Mouse (Mus musculus) midbrain, embryonic 14.5 days (tissue): ENCODE data around the gene Dio1. TPM values are rescaled to one million over a fixed set of nuclear protein-coding genes. Genes with fewer than 3 reads are reported as not detected.
A peak's percentile ranks its signal among the peaks of the same experiment; 100 is the strongest.

ENCODE experiments used
- ATAC-seq: fragments of 200-750 bp; cut with Nextera tagmentation; 2 replicates; pipeline ENCODE4 v1.8.0; 2017; ENCODE audit warnings: moderate number of reproducible peaks, moderate library complexity; ENCODE audit not compliant: low FRiP score, low TSS enrichment
- DNase-seq: peaks from one replicate; pipeline ENCODE4 v3.0.0-alpha.2; 2015
- H3K27ac ChIP-seq: fragments of 300-500 bp; sonication (generic); replicated peaks from 2 replicates; pipeline ENCODE4 v1.5.1; 2014; ENCODE audit warnings: mild to moderate bottlenecking, low read depth, low read length, moderate library complexity
- H3K27me3 ChIP-seq: fragments of 300-500 bp; sonication (generic); 2 replicates; pipeline ENCODE4 v1.6.1; 2014; ENCODE audit warnings: low read length, control low read depth, mixed read lengths; ENCODE audit not compliant: control insufficient read depth, insufficient read depth
- H3K36me3 ChIP-seq: fragments of 300-500 bp; sonication (generic); 2 replicates; pipeline ENCODE4 v1.6.1; 2014; ENCODE audit warnings: low read length, control low read depth; ENCODE audit not compliant: control insufficient read depth, insufficient read depth
- H3K4me1 ChIP-seq: fragments of 300-500 bp; sonication (generic); 2 replicates; pipeline ENCODE4 v1.6.1; 2014; ENCODE audit warnings: mild to moderate bottlenecking, antibody characterized with exemption, low read length, control low read depth; ENCODE audit not compliant: control insufficient read depth, insufficient read depth
- H3K4me2 ChIP-seq: fragments of 300-500 bp; sonication (generic); 2 replicates; pipeline ENCODE4 v1.6.1; 2014; ENCODE audit warnings: mild to moderate bottlenecking, low read length, moderate library complexity
- H3K4me3 ChIP-seq: fragments of 300-500 bp; sonication (generic); replicated peaks from 2 replicates; pipeline ENCODE4 v1.5.1; 2014; ENCODE audit warnings: low read depth, low read length
- H3K9ac ChIP-seq: fragments of 300-500 bp; sonication (generic); replicated peaks from 2 replicates; pipeline ENCODE4 v1.6.1; 2014; ENCODE audit warnings: mild to moderate bottlenecking, low read length, moderate library complexity
- H3K9me3 ChIP-seq: fragments of 300-500 bp; sonication (generic); 2 replicates; pipeline ENCODE4 v1.6.1; 2016; ENCODE audit warnings: low read length, control low read depth, mixed read lengths; ENCODE audit not compliant: control insufficient read depth
- WGBS: fragments of 180-500 bp; shearing (Covaris S2); extraction: QIAGEN DNeasy Blood & Tissue Kit; methylation state at CpG from one replicate; pipeline ENCODE4 v1.1.7; 2014; 5-methylcytosine and 5-hydroxymethylcytosine counted together
- polyA plus RNA-seq: library from polyadenylated mRNA; unstranded; fragments of >200 nt; fragmentation: Nextera tagmentation; extraction: Ambion mirVana; gene quantifications from 2 replicates; pipeline ENCODE4 v1.2.1, GENCODE M21; 2014

Dio1 gene
- polyA plus RNA-seq, 1 experiment from 2014 or later = not detected

DNA sequence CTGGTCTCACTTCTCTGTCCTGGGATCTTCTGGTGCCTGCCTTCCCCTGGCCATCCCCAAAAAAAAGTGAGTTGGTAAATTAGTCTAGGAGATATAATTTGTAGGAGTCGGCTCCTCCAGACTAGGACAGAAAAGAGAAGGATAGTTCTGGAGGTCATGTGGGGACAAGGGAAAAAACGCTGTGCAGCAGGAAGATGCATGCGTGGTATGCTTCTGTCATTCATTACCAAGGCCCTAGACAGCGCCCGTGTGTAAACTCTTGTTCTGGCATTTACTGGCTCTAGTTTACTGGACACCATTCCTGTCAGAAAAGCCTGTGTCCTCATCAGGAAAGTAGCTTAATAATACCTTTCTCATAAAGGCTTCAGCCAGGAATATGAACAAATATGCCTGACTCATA, 32.5 kb downstream of the Dio1 start:
- Histone ChIP-seq H3K9me3 (no peaks in the 10 kb centered on the region), H3K4me3 (no peak overlapping the region), H3K9ac (no peak overlapping the region), H3K4me1 (peaks cover 9% of the 10 kb centered on the region; the same call in 1 of the 2 replicates), H3K27ac (no peak overlapping the region), H3K36me3 (peaks cover 5% of the 10 kb centered on the region; the same call in 1 of the 2 replicates), H3K4me2 (no peak overlapping the region), H3K27me3 (no peaks in the 10 kb centered on the region)
- no peak for ATAC-seq
- WGBS = 86% methylated on average over 5 of the region's 5 CpGs
- DNase-seq = no peak

DNA sequence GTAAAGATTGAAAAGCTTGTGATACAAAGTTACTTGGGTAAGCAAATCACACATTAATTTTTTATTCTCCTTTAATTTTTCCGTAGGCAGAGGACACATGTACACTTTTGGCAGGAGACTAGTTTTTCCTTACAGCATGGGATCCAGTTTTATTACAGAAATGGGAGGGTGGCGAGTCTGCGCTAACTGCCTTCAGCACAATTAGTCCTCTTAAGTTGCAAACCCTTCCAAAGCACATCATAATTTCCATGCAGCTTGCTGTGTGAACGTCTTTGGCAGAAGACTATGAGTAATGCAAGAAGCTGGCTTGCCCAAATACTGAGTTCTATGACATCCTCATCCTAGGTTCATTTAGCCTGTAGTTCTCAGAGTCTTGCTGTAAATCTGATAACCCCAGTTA, 33.3 kb downstream of the Dio1 start:
- Histone ChIP-seq H3K4me1 (peaks cover 7% of the 10 kb centered on the region; the same call in 1 of the 2 replicates), H3K9me3 (no peaks in the 10 kb centered on the region), H3K36me3 (peaks cover 5% of the 10 kb centered on the region; the same call in 1 of the 2 replicates), H3K4me3 (no peak overlapping the region), H3K27me3 (no peaks in the 10 kb centered on the region), H3K4me2 (no peak overlapping the region), H3K9ac (no peak overlapping the region), H3K27ac (no peak overlapping the region)
- no peak for DNase-seq
- ATAC-seq = no peak
- WGBS = 86% methylated on average over 4 of the region's 4 CpGs

DNA sequence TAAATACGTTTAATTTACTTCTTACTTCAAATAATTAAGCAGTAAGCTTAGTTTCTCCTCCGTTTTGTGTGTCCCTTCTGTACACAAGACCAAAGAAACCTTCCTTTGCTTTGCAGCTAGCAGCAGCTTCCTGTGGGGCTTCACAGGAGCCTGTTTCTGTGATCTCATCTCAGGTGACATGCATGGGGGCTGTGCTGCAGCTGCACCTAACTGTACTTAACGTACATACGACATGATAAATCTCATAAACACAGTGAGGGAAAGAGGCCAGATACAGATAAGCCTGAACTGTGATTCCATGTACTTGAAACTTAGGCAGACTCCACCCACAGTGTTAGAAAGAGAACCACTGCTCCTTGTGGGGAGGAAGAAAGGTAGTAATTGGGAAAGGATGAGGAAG, 47.0 kb downstream of the Dio1 start:
- Histone ChIP-seq H3K4me1 (no peaks in the 10 kb centered on the region), H3K27ac (no peak overlapping the region), H3K36me3 (0 out of 2 replicates have a peak, but pooled peaks cover 2% of the 10 kb centered on the region), H3K9ac (no peak overlapping the region), H3K4me3 (no peak overlapping the region), H3K9me3 (peaks cover 2% of the 10 kb centered on the region; the same call in 1 of the 2 replicates), H3K4me2 (no peak overlapping the region), H3K27me3 (no peaks in the 10 kb centered on the region)
- 78% methylated on average over 4 of the region's 4 CpGs for WGBS
- no peak for DNase-seq
- no peak for ATAC-seq

DNA sequence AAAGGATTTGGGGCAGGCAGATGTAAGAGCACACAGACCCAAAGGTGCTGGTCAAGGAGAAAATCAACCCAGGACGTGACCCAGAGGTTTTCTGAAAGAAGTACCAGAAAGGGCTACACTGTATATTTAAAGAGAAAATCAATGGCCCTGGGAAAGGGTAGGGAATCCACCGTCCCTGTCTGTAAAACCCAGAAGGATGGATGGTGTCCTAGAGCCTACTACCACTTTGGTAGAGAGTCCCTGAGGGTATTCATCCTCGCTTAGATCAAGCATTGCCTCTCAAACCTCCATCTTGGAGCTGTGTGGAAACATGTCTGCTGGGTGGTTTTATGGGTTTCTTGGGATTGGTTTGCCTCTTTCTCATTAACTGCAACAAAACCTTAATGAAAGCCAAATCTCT, 52.6 kb downstream of the Dio1 start:
- Histone ChIP-seq H3K4me3 (peak overlapping the region; percentile 81), H3K27me3 (no peaks in the 10 kb centered on the region), H3K4me2 (peak overlapping the region; percentile 71), H3K4me1 (peaks cover 2% of the 10 kb centered on the region; the same call in 1 of the 2 replicates), H3K36me3 (no peaks in the 10 kb centered on the region), H3K9me3 (no peaks in the 10 kb centered on the region), H3K9ac (peak overlapping the region; percentile 82), H3K27ac (peak overlapping the region; percentile 82)
- ATAC-seq (no peak), DNase-seq (peak; percentile 53)
- 12% methylated on average over 3 of the region's 3 CpGs for WGBS

DNA sequence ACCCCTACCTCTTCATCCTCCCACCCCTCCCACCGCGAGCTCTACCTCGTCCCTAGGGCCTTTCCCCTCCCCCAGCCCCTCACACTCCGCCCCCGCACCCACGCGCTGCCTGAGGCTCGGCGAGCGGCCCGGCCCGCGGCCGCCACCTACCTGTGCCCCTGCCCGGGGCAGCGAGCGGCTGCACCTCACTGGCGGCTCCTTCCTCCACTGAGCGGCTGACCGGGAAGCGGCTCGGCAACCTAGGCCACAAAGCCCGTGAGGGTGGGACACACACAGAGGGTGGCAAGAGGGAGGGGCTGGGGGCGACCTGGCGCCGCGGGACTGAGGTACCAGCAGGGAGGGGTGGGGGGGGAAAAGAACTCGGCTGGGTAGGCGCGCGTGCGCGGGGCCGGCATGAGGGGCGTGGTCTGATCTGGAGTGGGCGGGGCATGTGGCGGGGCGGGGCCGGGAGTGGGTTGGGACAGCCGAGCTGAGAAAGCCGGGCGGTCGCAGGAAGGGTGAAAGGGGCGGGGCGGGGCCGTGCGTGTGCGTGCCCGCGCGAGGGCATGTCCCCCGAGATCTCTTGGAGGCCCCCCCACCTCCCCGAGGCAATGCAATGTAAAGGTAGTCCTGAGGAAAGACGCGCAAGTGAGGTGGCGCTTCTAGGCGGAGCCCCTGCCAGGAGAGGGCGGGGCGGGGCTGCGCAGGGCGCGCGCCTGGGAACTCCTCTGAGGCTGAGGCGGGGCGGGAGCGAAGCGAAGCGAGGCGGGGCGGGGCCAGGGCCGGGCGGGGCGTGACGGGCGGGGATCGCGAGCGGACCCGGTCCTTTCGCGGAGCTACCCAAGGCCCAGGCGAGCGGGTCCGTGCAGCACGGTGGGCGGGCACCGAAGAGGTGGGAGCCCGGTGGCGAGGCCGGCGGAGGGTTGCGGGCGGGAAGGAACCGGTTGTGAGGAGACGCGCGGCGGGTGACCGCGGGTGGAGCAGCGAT, 53.6 kb downstream of the Dio1 start, which contains the start of the genes Lrrc42 and Hspb11:
Gene Lrrc42 (minus strand): TSS at position 408 of the 967 bp plus-strand sequence.
Gene Hspb11 (plus strand): TSS at position 469 of the 967 bp plus-strand sequence.
- H3K27me3 ChIP-seq = no peaks in the 10 kb centered on the region
- no peaks in the 10 kb centered on the region for H3K9me3 ChIP-seq
- H3K4me2 ChIP-seq = peak within 1 kb of the TSS; percentile 71
- peak; percentile 96 for DNase-seq
- peak; percentile 95 for ATAC-seq
- H3K9ac ChIP-seq = peak within 1 kb of the TSS; percentile 82
- under 1% methylated on average over 96 of the region's 101 CpGs for WGBS
- H3K27ac ChIP-seq = peak within 1 kb of the TSS; percentile 82
- H3K4me3 ChIP-seq = peak within 1 kb of the TSS; percentile 81
- H3K36me3 ChIP-seq = no peaks in the 10 kb centered on the region
- H3K4me1 ChIP-seq = peaks cover 3% of the 10 kb centered on the region; the same call in 1 of the 2 replicates

DNA sequence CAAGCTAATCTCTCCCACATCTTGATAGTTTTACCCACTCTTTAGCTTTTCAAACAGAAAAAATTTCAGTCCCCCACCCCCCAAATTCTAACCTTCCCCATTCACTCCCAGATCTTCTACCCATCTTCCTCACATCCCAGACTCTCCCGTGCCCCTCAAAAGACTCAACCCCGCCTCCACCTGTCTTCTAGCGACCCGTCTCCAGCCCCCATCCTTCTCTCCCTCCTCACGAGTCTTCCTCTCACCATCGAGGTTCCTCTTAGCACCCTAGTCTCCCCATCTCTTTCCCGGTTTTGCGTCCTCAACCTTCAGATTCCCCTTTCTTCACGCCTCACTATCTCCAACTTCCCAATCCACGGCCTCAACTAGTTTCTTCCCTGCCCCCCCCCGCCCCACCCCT, 54.4 kb downstream of the Dio1 start:
- H3K9ac ChIP-seq = peak overlapping the region; percentile 82
- peaks cover 3% of the 10 kb centered on the region; the same call in 1 of the 2 replicates for H3K4me1 ChIP-seq
- no peaks in the 10 kb centered on the region for H3K27me3 ChIP-seq
- ATAC-seq = no peak
- peak overlapping the region; percentile 71 for H3K4me2 ChIP-seq
- DNase-seq = peak; percentile 18
- under 1% methylated on average over 11 of the region's 11 CpGs for WGBS
- H3K27ac ChIP-seq = no peak overlapping the region; the same call in 1 of the 2 replicates
- H3K36me3 ChIP-seq = no peaks in the 10 kb centered on the region
- no peaks in the 10 kb centered on the region for H3K9me3 ChIP-seq
- H3K4me3 ChIP-seq = peak overlapping the region; percentile 81

DNA sequence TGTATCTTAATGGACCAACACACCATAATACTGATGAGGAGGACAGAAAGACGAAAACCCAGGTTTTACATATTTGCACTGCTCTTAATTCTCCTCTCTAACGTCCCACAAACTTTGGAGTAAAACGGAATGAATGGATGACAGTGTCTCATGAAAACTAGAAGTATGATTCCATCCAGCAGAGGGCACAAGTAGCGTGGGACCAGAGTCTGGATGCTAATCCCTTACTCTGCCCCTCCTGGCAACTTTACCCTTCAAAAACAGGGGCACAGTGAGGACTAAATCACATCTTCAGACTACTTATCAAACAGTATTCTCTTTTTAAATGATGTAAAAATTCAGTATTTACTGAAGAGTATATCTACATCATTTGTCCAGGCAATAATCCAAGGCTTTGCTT, 56.5 kb downstream of the Dio1 start:
- DNase-seq (peak; percentile 82), ATAC-seq (no peak)
- Histone ChIP-seq H3K4me2 (no peak overlapping the region), H3K4me1 (peaks cover 3% of the 10 kb centered on the region; the same call in 1 of the 2 replicates), H3K9me3 (no peaks in the 10 kb centered on the region), H3K27me3 (no peaks in the 10 kb centered on the region), H3K4me3 (no peak overlapping the region), H3K9ac (no peak overlapping the region), H3K36me3 (0 out of 2 replicates have a peak, but pooled peaks cover 4% of the 10 kb centered on the region), H3K27ac (no peak overlapping the region)
- whole genome bisulfite sequencing = 21% methylated on average over 4 of the region's 4 CpGs

DNA sequence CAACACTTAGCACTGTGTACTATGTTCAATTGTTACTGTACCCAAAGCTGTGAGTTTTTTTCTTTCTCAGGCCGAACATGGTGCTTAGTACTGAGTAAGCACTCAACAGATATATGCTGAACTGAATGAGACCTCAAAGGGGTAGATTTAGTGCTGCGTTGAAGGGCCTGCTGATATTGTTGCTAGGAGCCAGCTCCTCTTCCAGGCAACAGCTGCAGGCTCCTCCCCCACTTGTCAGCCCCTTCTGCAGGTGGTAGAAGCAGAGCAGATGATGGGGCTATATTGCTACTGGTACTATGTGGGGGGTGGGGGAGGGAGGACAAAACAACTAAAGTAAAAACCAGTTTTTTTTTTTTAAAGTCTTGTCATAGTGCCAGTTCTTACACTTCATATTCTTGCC, 57.5 kb downstream of the Dio1 start:
- no peak for DNase-seq
- no peak for ATAC-seq

More for the DNA sequence above, 57.5 kb downstream of the Dio1 start:
- peaks cover 3% of the 10 kb centered on the region; the same call in 1 of the 2 replicates for H3K4me1 ChIP-seq
- H3K4me3 ChIP-seq = no peak overlapping the region
- no peaks in the 10 kb centered on the region for H3K9me3 ChIP-seq
- H3K27me3 ChIP-seq = no peaks in the 10 kb centered on the region
- H3K27ac ChIP-seq = no peak overlapping the region
- H3K36me3 ChIP-seq = peaks cover 11% of the 10 kb centered on the region; the same call in 1 of the 2 replicates
- no peak overlapping the region for H3K4me2 ChIP-seq
- no peak overlapping the region for H3K9ac ChIP-seq
- 37% methylated on average over 2 of the region's 2 CpGs for WGBS
